Mouse (Mus musculus) CH12.LX (cell line): Measurements from ENCODE around the gene Prkg2. TPM values are rescaled to one million over a fixed set of nuclear protein-coding genes. Genes with fewer than 3 reads are reported as not detected.

ENCODE experiments used
- DNase-seq: peaks from one replicate; pipeline ENCODE4 v3.0.0-alpha.2; 2013; ENCODE audit errors: extremely low read depth
- H3K27ac ChIP-seq: 2 replicates; pipeline ENCODE4 v1.5.1; 2012; ENCODE audit warnings: low read depth, mild to moderate bottlenecking, control low read depth, moderate library complexity; ENCODE audit not compliant: insufficient read depth
- H3K27me3 ChIP-seq: replicated peaks from 2 replicates; pipeline ENCODE3; 2012; ENCODE audit warnings: inconsistent platforms
- H3K36me3 ChIP-seq, 2 experiments: replicated peaks in 1 of 2; 2 replicates each; pipeline versions ENCODE3 to v1.6.1; 2012; ENCODE audit warnings: inconsistent platforms in 1 of 2, low read length in 1 of 2, mild to moderate bottlenecking in 1 of 2, mixed read lengths in 1 of 2, moderate library complexity in 1 of 2; ENCODE audit not compliant: control insufficient read depth in 1 of 2, insufficient read depth in 1 of 2
- H3K4me1 ChIP-seq, 2 experiments: 2 replicates each; pipeline ENCODE4 v1.6.1; 2012; ENCODE audit warnings: inconsistent platforms in 1 of 2, moderate library complexity in 1 of 2; ENCODE audit not compliant: insufficient read depth in 2 of 2, control insufficient read depth in 1 of 2
- H3K4me2 ChIP-seq: 2 replicates; pipeline ENCODE4 v1.6.1; 2012; ENCODE audit warnings: low read depth, mild to moderate bottlenecking, control low read depth; ENCODE audit not compliant: poor library complexity, insufficient read depth, severe bottlenecking
- H3K4me3 ChIP-seq, 3 experiments: fragments of 150-350 bp in 1 of 3; sonication (generic) in 1 of 3; replicated peaks in 1 of 3; 2 replicates each; pipeline versions ENCODE3 to v1.5.1; 2011 to 2012; ENCODE audit warnings: low read depth in 2 of 3, low read length in 2 of 3, mild to moderate bottlenecking in 2 of 3, moderate library complexity in 2 of 3, control low read depth in 1 of 3, improper control_type of control experiment in 1 of 3, inconsistent platforms in 1 of 3, mixed read lengths in 1 of 3; ENCODE audit not compliant: poor library complexity in 1 of 3
- H3K79me2 ChIP-seq: replicated peaks from 2 replicates; pipeline ENCODE4 v1.6.1; 2012; ENCODE audit warnings: mild to moderate bottlenecking, moderate library complexity; ENCODE audit not compliant: control insufficient read depth, poor library complexity, insufficient read depth, severe bottlenecking; ENCODE audit errors: extremely low read depth
- H3K9ac ChIP-seq: 2 replicates; pipeline ENCODE4 v1.6.1; 2012; ENCODE audit warnings: low read depth, mild to moderate bottlenecking, control low read depth, moderate library complexity; ENCODE audit not compliant: insufficient read depth
- H3K9me3 ChIP-seq: replicated peaks from 2 replicates; pipeline ENCODE3; 2012; ENCODE audit warnings: low read length, inconsistent platforms, mixed read lengths
- BHLHE40 ChIP-seq: IDR thresholded peaks from 2 replicates; pipeline ENCODE4 v1.6.1; 2011; ENCODE audit warnings: mild to moderate bottlenecking, low read depth, low read length, improper control_type of control experiment
- ELF1 ChIP-seq: IDR thresholded peaks from 2 replicates; pipeline ENCODE4 v1.6.1; 2014; ENCODE audit warnings: low read depth, mild to moderate bottlenecking, inconsistent platforms, low read length, improper control_type of control experiment
- GABPA ChIP-seq: IDR thresholded peaks from 2 replicates; pipeline ENCODE4 v1.6.1; 2012; ENCODE audit warnings: low read depth, low read length, improper control_type of control experiment, inconsistent platforms; ENCODE audit not compliant: insufficient replicate concordance
- HCFC1 ChIP-seq: IDR thresholded peaks from 2 replicates; pipeline ENCODE4 v1.6.1; 2012; ENCODE audit warnings: low read depth, mild to moderate bottlenecking, inconsistent platforms, low read length, improper control_type of control experiment
- JUND ChIP-seq: conservative IDR thresholded peaks from 2 replicates; pipeline ENCODE4 v1.6.1; 2011; ENCODE audit warnings: low read depth, low read length, improper control_type of control experiment
- KAT2A ChIP-seq: IDR thresholded peaks from 2 replicates; pipeline ENCODE4 v1.6.1; 2012; ENCODE audit warnings: low read length, improper control_type of control experiment, inconsistent platforms; ENCODE audit not compliant: insufficient replicate concordance
- MAFK ChIP-seq: IDR thresholded peaks from 2 replicates; pipeline ENCODE4 v1.6.1; 2011; ENCODE audit warnings: low read length, improper control_type of control experiment; ENCODE audit not compliant: insufficient replicate concordance
- MEF2A ChIP-seq: IDR thresholded peaks from 2 replicates; pipeline ENCODE4 v1.6.1; 2014; ENCODE audit warnings: low read depth, mild to moderate bottlenecking, inconsistent platforms, low read length, improper control_type of control experiment, borderline replicate concordance
- MXI1 ChIP-seq: IDR thresholded peaks from 2 replicates; pipeline ENCODE4 v1.6.1; 2011; ENCODE audit warnings: mild to moderate bottlenecking, low read depth, low read length, improper control_type of control experiment
- MYC ChIP-seq: IDR thresholded peaks from 2 replicates; pipeline ENCODE4 v1.6.1; 2011; ENCODE audit warnings: low read depth, mild to moderate bottlenecking, improper control_type of control experiment, low read length
- NELFE ChIP-seq: IDR thresholded peaks from 2 replicates; pipeline ENCODE4 v1.6.1; 2011; ENCODE audit warnings: low read depth, low read length, improper control_type of control experiment
- PAX5 ChIP-seq: IDR thresholded peaks from 2 replicates; pipeline ENCODE4 v1.6.1; 2012; ENCODE audit warnings: low read length, inconsistent platforms, mixed read lengths
- POLR2A ChIP-seq: IDR thresholded peaks from 2 replicates; pipeline ENCODE4 v1.6.1; 2011; ENCODE audit warnings: low read depth, mild to moderate bottlenecking, improper control_type of control experiment, low read length
- POLR2AphosphoS2 ChIP-seq: IDR thresholded peaks from 2 replicates; pipeline ENCODE4 v1.6.1; 2011; ENCODE audit warnings: low read depth, low read length, improper control_type of control experiment
- RAD21 ChIP-seq: IDR thresholded peaks from 2 replicates; pipeline ENCODE4 v1.6.1; 2011; ENCODE audit warnings: low read depth, mild to moderate bottlenecking, low read length, improper control_type of control experiment, moderate library complexity
- SMC3 ChIP-seq: IDR thresholded peaks from 2 replicates; pipeline ENCODE4 v1.6.1; 2011; ENCODE audit warnings: low read depth, low read length, improper control_type of control experiment
- TBP ChIP-seq: conservative IDR thresholded peaks from 2 replicates; pipeline ENCODE4 v1.6.1; 2011; ENCODE audit warnings: low read depth, low read length, improper control_type of control experiment
- UBTF ChIP-seq: IDR thresholded peaks from 2 replicates; pipeline ENCODE4 v1.6.1; 2012; ENCODE audit warnings: low read depth, mild to moderate bottlenecking, inconsistent platforms, low read length, improper control_type of control experiment, moderate library complexity
- ZC3H11A ChIP-seq: IDR thresholded peaks from 2 replicates; pipeline ENCODE4 v1.6.1; 2012; ENCODE audit warnings: low read depth, mild to moderate bottlenecking, inconsistent platforms, low read length, improper control_type of control experiment
- ZKSCAN1 ChIP-seq: IDR thresholded peaks from 2 replicates; pipeline ENCODE4 v1.6.1; 2012; ENCODE audit warnings: low read depth, inconsistent platforms, low read length, improper control_type of control experiment, borderline replicate concordance
- ZMIZ1 ChIP-seq: IDR thresholded peaks from 2 replicates; pipeline ENCODE4 v1.6.1; 2012; ENCODE audit warnings: low read depth, mild to moderate bottlenecking, inconsistent platforms, low read length, improper control_type of control experiment
- dilution Hi-C: fragments of 300-500 bp; cut with MboI; formaldehyde crosslinking; loops from 2 replicates; pipeline ENCODE4 v1.14.3; 2020; ENCODE audit warnings: low sequenced_read_pairs; ENCODE audit not compliant: extremely low pct_unique_long_range_greater_than_20kb, extremely low pct_ligation_motif_present
- in situ Hi-C: fragments of 300-500 bp; cut with MboI; formaldehyde crosslinking; loops from 3 replicates; pipeline ENCODE4 v1.14.3; 2019; ENCODE audit warnings: low sequenced_read_pairs, low pct_ligation_motif_present, low pct_unique_long_range_greater_than_20kb, mixed read lengths
- polyA plus RNA-seq: library from polyadenylated mRNA; unstranded; fragments of >175 nt; gene quantifications from 2 replicates; pipeline ENCODE4 v1.2.1, GENCODE M21; 2012; ENCODE audit warnings: low read depth; ENCODE audit not compliant: insufficient read length
- total RNA-seq, 2 experiments: library from RNA; depleted of rRNA; stranded (reverse); fragments of 300-350 nt in 1 of 2; fragments of >200 nt in 1 of 2; gene quantifications; 2 replicates each; pipeline ENCODE4 v1.2.3; 2012 to 2014

The Prkg2 gene
- total and polyA plus RNA-seq, 3 experiments = not detected

- in situ Hi-C loops (no loop called here), dilution Hi-C loops (no loop called here)
- H3K9ac ChIP-seq = no peak overlapping the region
- H3K4me2 ChIP-seq = no peak overlapping the region
- no peaks in the 10 kb centered on the region for H3K27me3 ChIP-seq
- no peaks in the 10 kb centered on the region for H3K79me2 ChIP-seq
- no peaks in the 10 kb centered on the region for H3K9me3 ChIP-seq
- no peak overlapping the region for H3K4me3 ChIP-seq
- H3K36me3 ChIP-seq = no peaks in the 10 kb centered on the region
- TF ChIP-seq TBP (no peak), PAX5 (no peak), GABPA (no peak), RAD21 (no peak), MYC (no peak), ZMIZ1 (no peak)
- DNase-seq = no peak
- no peak overlapping the region for H3K27ac ChIP-seq
- H3K4me1 ChIP-seq = no peaks in the 10 kb centered on the region; a peak in 1 of 4 replicates
These were observed 81.6 kb downstream of the Prkg2 start for GRCm38 (mm10) chr5:98955576-98955975.

- H3K27me3 ChIP-seq = no peaks in the 10 kb centered on the region
- H3K79me2 ChIP-seq = no peaks in the 10 kb centered on the region
- no peak for TF ChIP-seq RAD21
- no peak for TF ChIP-seq KAT2A
- no peak for TF ChIP-seq ZMIZ1
- TF ChIP-seq BHLHE40 = no peak
- TF ChIP-seq JUND = no peak
- TF ChIP-seq MEF2A = no peak
- TF ChIP-seq POLR2A = no peak
- no peak for TF ChIP-seq HCFC1
- TF ChIP-seq UBTF = no peak
- no peak for TF ChIP-seq ZKSCAN1
- no peak for TF ChIP-seq NELFE
- TF ChIP-seq POLR2AphosphoS2 = no peak
- no peak for TF ChIP-seq ELF1
- no peak for TF ChIP-seq MAFK
- no peak for TF ChIP-seq MXI1
- TF ChIP-seq ZC3H11A = no peak
- TF ChIP-seq GABPA = no peak
- no peak for TF ChIP-seq SMC3
- TF ChIP-seq, all 38 proteins: peak for 0
- Histone ChIP-seq H3K27ac (no peak overlapping the region), H3K36me3 (no peaks in the 10 kb centered on the region), H3K4me3 (no peak overlapping the region), H3K4me2 (no peak overlapping the region), H3K9ac (no peak overlapping the region), H3K9me3 (no peaks in the 10 kb centered on the region), H3K4me1 (no peaks in the 10 kb centered on the region; a peak in 1 of 4 replicates)
- no peak for DNase-seq
- in situ Hi-C loops = no loop called here
- dilution Hi-C loops = no loop called here
These were observed 83.8 kb downstream of the Prkg2 start for GRCm38 (mm10) chr5:98953386-98953785.
